Mouse (Mus musculus): ENCODE measurements at regions not wholly inside any gene's neighbourhood (a gene's known extent, or its start where the extent isn't known, plus 50 kb on each side); places are given as distances from the start of the nearest gene placed in this dataset.

DNA sequence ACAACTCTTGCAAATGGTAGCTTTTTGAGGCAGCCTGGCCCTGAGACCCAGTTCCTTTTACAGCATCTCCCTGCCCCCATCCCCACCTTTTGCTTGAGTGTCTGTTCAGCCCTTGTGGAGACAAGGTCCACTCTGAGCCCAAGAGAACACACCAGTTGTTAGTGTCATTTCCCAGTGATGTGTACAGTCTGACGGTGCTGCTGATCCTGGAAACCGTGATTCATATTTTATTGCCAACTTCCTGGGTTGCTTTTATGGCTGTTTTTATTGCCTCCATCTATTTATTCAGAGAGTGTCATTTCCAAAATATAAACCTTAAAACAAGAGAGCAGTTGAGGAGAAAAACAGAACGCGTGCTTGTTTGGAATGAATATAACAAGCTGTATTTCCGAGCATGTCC is 309.6 kb upstream of the Isl1 start:
- Histone ChIP-seq H3K36me3 (replicated peaks; ENCODE audit: control insufficient read depth, insufficient read depth) (no peaks in the 10 kb centered on the region), H3K4me1 (replicated peaks; ENCODE audit: control insufficient read depth, insufficient read depth, low read length) (no peaks in the 10 kb centered on the region), H3K27ac (no peak overlapping the region), H3K27me3 (ENCODE audit: control insufficient read depth, insufficient read depth, low read length) (no peaks in the 10 kb centered on the region), H3K9ac (no peak overlapping the region), H3K4me2 (replicated peaks) (no peak overlapping the region), H3K9me3 (ENCODE audit: control insufficient read depth, low read length) (peaks cover 4% of the 10 kb centered on the region; the same call in 1 of the 2 replicates), H3K4me3 (replicated peaks; ENCODE audit: low read length) (no peak overlapping the region)
- no peak for DNase-seq (ENCODE audit: low spot score)
- WGBS: 92% methylated on average over 5 of the region's 5 CpGs
- ATAC-seq (ENCODE audit: low FRiP score): no peak

- no peak overlapping the region for H3K27ac ChIP-seq
- no peak overlapping the region for H3K4me2 ChIP-seq (replicated peaks)
- no peak overlapping the region for H3K4me3 ChIP-seq (replicated peaks; ENCODE audit: low read length)
- no peaks in the 10 kb centered on the region for H3K9me3 ChIP-seq (ENCODE audit: control insufficient read depth, low read length)
- ATAC-seq (ENCODE audit: low FRiP score): no peak
- no peaks in the 10 kb centered on the region for H3K4me1 ChIP-seq (replicated peaks; ENCODE audit: control insufficient read depth, insufficient read depth, low read length)
- H3K9ac ChIP-seq: no peak overlapping the region
- no peak for DNase-seq (ENCODE audit: low spot score)
- no peaks in the 10 kb centered on the region for H3K27me3 ChIP-seq (ENCODE audit: control insufficient read depth, insufficient read depth, low read length)
- WGBS: 94% methylated on average over 4 of the region's 4 CpGs
- no peaks in the 10 kb centered on the region for H3K36me3 ChIP-seq (replicated peaks; ENCODE audit: control insufficient read depth, insufficient read depth)
These were observed 286.9 kb upstream of the Isl1 start for GRCm38 (mm10) chr13:116596346-116596745.

GRCm38 (mm10) chr13:116595512-116595911 is 286.0 kb upstream of the Isl1 start:
- Histone ChIP-seq H3K4me1 (replicated peaks; ENCODE audit: control insufficient read depth, insufficient read depth, low read length) (no peaks in the 10 kb centered on the region), H3K36me3 (replicated peaks; ENCODE audit: control insufficient read depth, insufficient read depth) (no peaks in the 10 kb centered on the region), H3K27me3 (ENCODE audit: control insufficient read depth, insufficient read depth, low read length) (no peaks in the 10 kb centered on the region), H3K9me3 (ENCODE audit: control insufficient read depth, low read length) (no peaks in the 10 kb centered on the region), H3K9ac (no peak overlapping the region), H3K27ac (no peak overlapping the region), H3K4me3 (replicated peaks; ENCODE audit: low read length) (no peak overlapping the region), H3K4me2 (replicated peaks) (no peak overlapping the region)
- 95% methylated on average over 2 of the region's 2 CpGs for WGBS
- DNase-seq (ENCODE audit: low spot score) (no peak), ATAC-seq (ENCODE audit: low FRiP score) (no peak)

DNA sequence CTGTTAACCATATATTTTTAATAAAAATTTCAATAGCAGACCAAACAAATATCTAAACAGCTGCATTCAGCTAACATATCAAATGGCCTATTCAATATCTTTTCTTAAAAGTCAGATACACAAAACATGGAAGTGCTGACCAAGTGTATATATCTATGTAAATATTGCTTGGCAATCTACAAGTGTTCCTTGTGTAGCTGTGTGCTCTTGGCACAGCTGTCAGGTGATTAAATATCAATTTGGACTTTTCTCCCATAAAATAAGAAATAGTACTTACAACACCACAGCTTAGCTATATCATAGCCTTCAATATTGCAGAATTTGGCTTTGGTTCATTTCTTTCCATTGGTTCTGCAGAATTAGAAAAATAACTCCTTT is 266.5 kb upstream of the Isl1 start:
- ATAC-seq (ENCODE audit: low FRiP score): no peak
- peaks cover 14% of the 10 kb centered on the region for H3K27me3 ChIP-seq (ENCODE audit: control insufficient read depth, insufficient read depth, low read length)
- DNase-seq (ENCODE audit: low spot score): no peak
- no peak overlapping the region for H3K9ac ChIP-seq
- no peaks in the 10 kb centered on the region for H3K36me3 ChIP-seq (replicated peaks; ENCODE audit: control insufficient read depth, insufficient read depth)
- H3K9me3 ChIP-seq (ENCODE audit: control insufficient read depth, low read length): peaks cover 11% of the 10 kb centered on the region; the same call in 1 of the 2 replicates
- H3K4me2 ChIP-seq (replicated peaks): no peak overlapping the region
- H3K4me1 ChIP-seq (replicated peaks; ENCODE audit: control insufficient read depth, insufficient read depth, low read length): 0 out of 2 replicates have a peak, but pooled peaks cover 5% of the 10 kb centered on the region
- H3K4me3 ChIP-seq (replicated peaks; ENCODE audit: low read length): no peak overlapping the region
- no peak overlapping the region for H3K27ac ChIP-seq

GRCm38 (mm10) chr13:116575274-116575957 is 265.9 kb upstream of the Isl1 start:
- Histone ChIP-seq H3K9ac (no peak overlapping the region), H3K36me3 (replicated peaks; ENCODE audit: control insufficient read depth, insufficient read depth) (no peaks in the 10 kb centered on the region), H3K9me3 (ENCODE audit: control insufficient read depth, low read length) (peaks cover 11% of the 10 kb centered on the region; the same call in 1 of the 2 replicates), H3K4me3 (replicated peaks; ENCODE audit: low read length) (no peak overlapping the region), H3K27ac (no peak overlapping the region), H3K4me1 (replicated peaks; ENCODE audit: control insufficient read depth, insufficient read depth, low read length) (0 out of 2 replicates have a peak, but pooled peaks cover 5% of the 10 kb centered on the region), H3K27me3 (ENCODE audit: control insufficient read depth, insufficient read depth, low read length) (peaks cover 14% of the 10 kb centered on the region), H3K4me2 (replicated peaks) (no peak overlapping the region)
- 13% methylated on average over 11 of the region's 11 CpGs for WGBS
- DNase-seq (ENCODE audit: low spot score): no peak
- ATAC-seq (ENCODE audit: low FRiP score): peak; percentile 91

- Histone ChIP-seq H3K27me3 (ENCODE audit: control insufficient read depth, insufficient read depth, low read length) (no peaks in the 10 kb centered on the region), H3K36me3 (replicated peaks; ENCODE audit: control insufficient read depth, insufficient read depth) (no peaks in the 10 kb centered on the region), H3K4me1 (replicated peaks; ENCODE audit: control insufficient read depth, insufficient read depth, low read length) (no peaks in the 10 kb centered on the region), H3K27ac (no peak overlapping the region), H3K4me3 (replicated peaks; ENCODE audit: low read length) (no peak overlapping the region), H3K9ac (no peak overlapping the region), H3K4me2 (replicated peaks) (no peak overlapping the region), H3K9me3 (ENCODE audit: control insufficient read depth, low read length) (no peaks in the 10 kb centered on the region)
- WGBS: 78% methylated on average over 4 of the region's 4 CpGs
- DNase-seq (ENCODE audit: low spot score) (no peak), ATAC-seq (ENCODE audit: low FRiP score) (no peak)
These were observed 245.6 kb upstream of the Isl1 start for GRCm38 (mm10) chr13:116555053-116555452.

DNA sequence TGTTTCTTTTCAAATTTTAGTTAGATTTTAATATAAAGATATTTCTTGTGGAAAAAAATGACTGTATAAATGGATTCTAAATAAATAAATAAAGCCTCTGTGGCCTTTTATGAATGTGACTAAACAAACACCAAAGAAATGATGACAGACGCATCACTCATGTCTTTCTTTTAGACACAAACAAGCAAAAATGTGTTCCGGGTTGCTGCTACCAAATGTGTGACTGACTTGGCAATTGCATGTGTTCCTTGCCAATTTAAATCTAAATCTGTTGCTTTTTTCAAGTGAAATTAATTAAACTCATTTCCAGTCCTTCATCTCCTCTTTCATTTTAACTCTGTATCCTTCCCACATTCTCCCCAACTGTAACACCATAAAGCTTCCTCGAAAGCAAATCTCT is 225.7 kb upstream of the Isl1 start:
- no peak overlapping the region for H3K4me2 ChIP-seq (replicated peaks)
- DNase-seq (ENCODE audit: low spot score): no peak
- 84% methylated on average over 3 of the region's 3 CpGs for WGBS
- H3K36me3 ChIP-seq (replicated peaks; ENCODE audit: control insufficient read depth, insufficient read depth): no peaks in the 10 kb centered on the region
- no peaks in the 10 kb centered on the region for H3K9me3 ChIP-seq (ENCODE audit: control insufficient read depth, low read length)
- no peak overlapping the region for H3K4me3 ChIP-seq (replicated peaks; ENCODE audit: low read length)
- no peaks in the 10 kb centered on the region for H3K27me3 ChIP-seq (ENCODE audit: control insufficient read depth, insufficient read depth, low read length)
- no peak overlapping the region for H3K27ac ChIP-seq
- no peak for ATAC-seq (ENCODE audit: low FRiP score)
- H3K9ac ChIP-seq: no peak overlapping the region
- H3K4me1 ChIP-seq (replicated peaks; ENCODE audit: control insufficient read depth, insufficient read depth, low read length): no peaks in the 10 kb centered on the region

DNA sequence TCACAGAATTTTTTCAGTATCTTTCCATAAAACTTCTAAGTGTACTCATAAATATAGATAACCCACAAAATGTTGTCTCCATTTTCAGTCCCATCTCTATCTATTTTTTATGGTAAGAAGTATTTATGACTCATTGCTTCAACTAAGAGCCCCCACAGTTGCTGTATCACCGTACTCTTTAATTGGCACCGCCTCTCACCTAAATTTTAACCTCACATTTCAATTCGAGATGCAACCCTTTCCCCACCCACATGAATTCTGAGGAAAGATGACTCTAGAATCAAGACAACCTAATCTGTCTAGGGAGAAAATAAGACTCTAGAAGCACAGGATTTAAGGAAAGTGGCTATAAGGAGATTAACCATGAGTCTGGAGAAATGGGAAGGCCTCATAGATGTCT is 223.7 kb upstream of the Isl1 start:
- Histone ChIP-seq H3K4me2 (replicated peaks) (no peak overlapping the region), H3K4me1 (replicated peaks; ENCODE audit: control insufficient read depth, insufficient read depth, low read length) (no peaks in the 10 kb centered on the region), H3K9ac (no peak overlapping the region), H3K27me3 (ENCODE audit: control insufficient read depth, insufficient read depth, low read length) (no peaks in the 10 kb centered on the region), H3K4me3 (replicated peaks; ENCODE audit: low read length) (no peak overlapping the region), H3K27ac (no peak overlapping the region), H3K9me3 (ENCODE audit: control insufficient read depth, low read length) (no peaks in the 10 kb centered on the region), H3K36me3 (replicated peaks; ENCODE audit: control insufficient read depth, insufficient read depth) (no peaks in the 10 kb centered on the region)
- no peak for ATAC-seq (ENCODE audit: low FRiP score)
- WGBS: 88% methylated on average over 3 of the region's 3 CpGs
- no peak for DNase-seq (ENCODE audit: low spot score)

DNA sequence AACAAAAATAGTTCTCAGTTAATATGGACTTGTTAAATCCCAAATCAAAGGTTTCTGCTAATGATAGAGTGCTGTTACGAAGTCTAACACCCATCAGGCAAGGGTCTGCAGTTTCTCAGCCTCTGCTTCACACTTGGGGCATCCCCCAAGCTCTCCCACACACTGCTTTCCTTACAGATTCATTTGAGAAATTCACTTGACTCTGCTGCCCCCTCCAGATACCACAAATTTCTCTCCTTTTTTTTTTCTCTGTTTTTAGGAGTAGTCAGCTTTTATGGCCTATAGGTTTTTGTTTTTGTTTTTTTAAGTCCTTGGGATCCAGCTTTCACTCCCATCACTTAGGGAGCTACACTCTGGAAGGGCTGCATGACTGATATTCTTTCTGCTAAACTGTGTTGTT is 218.8 kb upstream of the Isl1 start:
- Histone ChIP-seq H3K4me3 (replicated peaks; ENCODE audit: low read length) (no peak overlapping the region), H3K36me3 (replicated peaks; ENCODE audit: control insufficient read depth, insufficient read depth) (no peaks in the 10 kb centered on the region), H3K9ac (no peak overlapping the region), H3K9me3 (ENCODE audit: control insufficient read depth, low read length) (no peaks in the 10 kb centered on the region), H3K27ac (no peak overlapping the region), H3K4me1 (replicated peaks; ENCODE audit: control insufficient read depth, insufficient read depth, low read length) (0 out of 2 replicates have a peak, but pooled peaks cover 6% of the 10 kb centered on the region), H3K4me2 (replicated peaks) (no peak overlapping the region), H3K27me3 (ENCODE audit: control insufficient read depth, insufficient read depth, low read length) (no peaks in the 10 kb centered on the region; the same call in 1 of the 2 replicates)
- ATAC-seq (ENCODE audit: low FRiP score) (no peak), DNase-seq (ENCODE audit: low spot score) (no peak)
- 73% methylated on average over 1 of the region's 1 CpGs for WGBS

GRCm38 (mm10) chr13:116527037-116527436 is 217.5 kb upstream of the Isl1 start:
- Histone ChIP-seq H3K4me3 (replicated peaks; ENCODE audit: low read length) (no peak overlapping the region), H3K4me2 (replicated peaks) (no peak overlapping the region), H3K27ac (no peak overlapping the region), H3K9me3 (ENCODE audit: control insufficient read depth, low read length) (no peaks in the 10 kb centered on the region), H3K9ac (no peak overlapping the region), H3K36me3 (replicated peaks; ENCODE audit: control insufficient read depth, insufficient read depth) (no peaks in the 10 kb centered on the region), H3K4me1 (replicated peaks; ENCODE audit: control insufficient read depth, insufficient read depth, low read length) (0 out of 2 replicates have a peak, but pooled peaks cover 11% of the 10 kb centered on the region), H3K27me3 (ENCODE audit: control insufficient read depth, insufficient read depth, low read length) (no peaks in the 10 kb centered on the region; the same call in 1 of the 2 replicates)
- 81% methylated on average over 7 of the region's 7 CpGs for WGBS
- ATAC-seq (ENCODE audit: low FRiP score): no peak
- DNase-seq (ENCODE audit: low spot score): no peak
